Mouse (Mus musculus) brain, embryonic 14.5 days (tissue): Measurements from ENCODE around the gene Pnkd.

Source experiments
- CTCF ChIP-seq: fragments of 200-500 bp; IDR thresholded peaks from 2 replicates; pipeline ENCODE4 v1.5.1; 2012; ENCODE audit warnings: inconsistent platforms, mild to moderate bottlenecking, moderate library complexity, borderline replicate concordance; ENCODE audit not compliant: insufficient read depth, insufficient read length; ENCODE audit errors: extremely low read depth
- POLR2A ChIP-seq: fragments of 200-500 bp; IDR thresholded peaks from 2 replicates; pipeline ENCODE4 v1.6.1; 2012; ENCODE audit warnings: mild to moderate bottlenecking, inconsistent platforms, borderline replicate concordance; ENCODE audit not compliant: poor library complexity, insufficient read depth, insufficient read length, severe bottlenecking; ENCODE audit errors: extremely low read depth

DNA sequence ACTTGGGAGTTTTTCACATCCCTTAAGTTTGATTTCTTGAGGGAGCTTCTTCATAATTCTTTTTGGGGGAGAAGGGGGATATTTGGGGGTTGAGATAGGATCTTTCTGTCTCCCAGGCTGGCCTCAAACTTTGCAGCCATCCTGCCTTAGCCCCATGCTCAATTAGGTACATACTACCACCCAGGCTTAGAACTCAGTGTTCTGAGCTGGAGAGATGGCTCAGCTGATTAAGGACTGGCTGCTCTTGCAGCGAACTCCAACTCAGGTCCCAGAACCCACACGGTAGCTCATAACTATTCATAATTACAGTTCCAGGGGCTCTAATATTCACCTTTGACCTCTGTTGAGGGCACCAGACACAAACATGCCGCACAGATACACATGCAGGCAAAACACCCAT lies 49.9 kb downstream of the Pnkd start:
- TF ChIP-seq CTCF (no peak), POLR2A (no peak)
